Mouse (Mus musculus) ES-Bruce4 (cell line): ENCODE results near the gene Rfx5. TPM values are rescaled to one million over a fixed set of nuclear protein-coding genes. Genes with fewer than 3 reads are reported as not detected.

ENCODE experiments used
- H3K27ac ChIP-seq: 2 replicates; pipeline ENCODE4 v1.5.1; 2012; ENCODE audit warnings: low read length, inconsistent platforms; ENCODE audit not compliant: insufficient read depth
- H3K27me3 ChIP-seq: 2 replicates; pipeline ENCODE4 v1.6.1; 2012; ENCODE audit warnings: mild to moderate bottlenecking, low read length, inconsistent platforms; ENCODE audit not compliant: control insufficient read depth, poor library complexity, insufficient read depth, severe bottlenecking
- H3K36me3 ChIP-seq: 2 replicates; pipeline ENCODE4 v1.6.1; 2012; ENCODE audit warnings: inconsistent platforms, mild to moderate bottlenecking, low read length, moderate library complexity; ENCODE audit not compliant: control insufficient read depth, poor library complexity, insufficient read depth, severe bottlenecking
- H3K4me1 ChIP-seq: one replicate; pipeline ENCODE4 v1.8.1; 2011; ENCODE audit warnings: low read length; ENCODE audit not compliant: control insufficient read depth, insufficient read depth
- H3K4me3 ChIP-seq: 2 replicates; pipeline ENCODE4 v1.5.1; 2011; ENCODE audit warnings: low read depth, mild to moderate bottlenecking, low read length
- H3K9ac ChIP-seq: 2 replicates; pipeline ENCODE4 v1.6.1; 2012; ENCODE audit warnings: low read depth, mild to moderate bottlenecking, inconsistent platforms; ENCODE audit not compliant: poor library complexity, severe bottlenecking
- H3K9me3 ChIP-seq: replicated peaks from 2 replicates; pipeline ENCODE4 v1.6.1; 2012; ENCODE audit warnings: mild to moderate bottlenecking, low read length, inconsistent platforms; ENCODE audit not compliant: control insufficient read depth, poor library complexity, insufficient read depth, severe bottlenecking
- CTCF ChIP-seq: IDR thresholded peaks from one replicate; pipeline ENCODE4 v1.8.1; 2011; ENCODE audit warnings: low read depth, low read length
- EP300 ChIP-seq: IDR thresholded peaks from 2 replicates; pipeline ENCODE4 v1.6.1; 2011; ENCODE audit warnings: low read depth, low read length; ENCODE audit not compliant: insufficient read depth
- POLR2A ChIP-seq: IDR thresholded peaks from one replicate; pipeline ENCODE4 v1.8.1; 2011; ENCODE audit warnings: low read length; ENCODE audit not compliant: insufficient read depth
- polyA plus RNA-seq: library from polyadenylated mRNA; stranded (reverse); fragments of >200 nt; gene quantifications from 2 replicates; pipeline ENCODE4 v1.2.4, GENCODE M21; 2011; ENCODE audit warnings: low read depth; ENCODE audit not compliant: missing spikeins, insufficient read depth, insufficient read length

The Rfx5 gene
- polyA plus RNA-seq, 1 experiment: 24.8 TPM

DNA sequence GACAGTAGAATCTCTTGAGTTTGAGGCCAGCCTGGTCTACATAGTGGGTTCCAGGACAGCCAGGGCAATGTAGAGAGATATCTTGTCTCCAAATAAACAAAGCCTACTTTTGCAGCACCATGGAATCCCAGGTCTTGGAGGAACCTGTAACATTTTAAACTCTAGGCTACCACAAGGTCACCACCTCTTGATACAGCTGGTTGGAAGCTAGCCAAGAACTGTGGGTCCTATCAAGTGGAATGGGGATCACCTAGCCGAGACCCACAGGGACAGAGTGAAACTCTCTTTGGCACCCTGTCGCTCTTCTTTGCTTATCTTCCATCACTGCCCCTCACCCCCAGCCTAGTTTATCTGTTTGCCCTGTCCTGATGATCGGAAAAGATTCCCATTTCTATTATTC, 18.7 kb downstream of the Rfx5 start:
- H3K27ac ChIP-seq: no peak overlapping the region
- no peaks in the 10 kb centered on the region for H3K9me3 ChIP-seq
- H3K9ac ChIP-seq: no peak overlapping the region
- no peak overlapping the region for H3K4me3 ChIP-seq
- TF ChIP-seq CTCF: no peak
- TF ChIP-seq POLR2A: no peak
- TF ChIP-seq EP300: no peak
- H3K36me3 ChIP-seq: no peaks in the 10 kb centered on the region
- no peaks in the 10 kb centered on the region for H3K4me1 ChIP-seq
- H3K27me3 ChIP-seq: no peaks in the 10 kb centered on the region

DNA sequence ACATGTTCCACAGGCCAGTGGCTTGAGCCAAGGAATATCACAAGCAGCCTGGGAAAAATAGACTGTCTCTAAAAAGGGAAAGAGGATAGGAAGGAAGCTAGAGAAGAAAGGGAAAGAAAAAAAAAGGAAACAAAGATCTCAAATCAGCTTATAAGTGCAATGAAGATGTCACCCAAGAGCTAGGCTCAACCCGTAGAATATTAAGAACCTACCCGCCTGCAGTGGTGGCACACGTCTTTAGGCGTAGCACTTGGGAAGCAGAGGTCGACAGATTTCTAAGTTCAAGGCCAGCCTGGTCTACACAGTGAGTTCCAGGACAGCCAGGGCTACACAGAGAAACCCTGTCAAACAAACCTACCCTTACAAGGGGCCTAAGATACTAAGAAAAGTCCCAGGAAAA, 19.7 kb downstream of the Rfx5 start:
- peak overlapping the region; percentile 97; the same call in 1 of the 2 replicates for H3K9ac ChIP-seq
- no peaks in the 10 kb centered on the region for H3K27me3 ChIP-seq
- no peaks in the 10 kb centered on the region for H3K9me3 ChIP-seq
- no peak overlapping the region for H3K27ac ChIP-seq
- TF ChIP-seq CTCF (no peak), POLR2A (no peak), EP300 (no peak)
- no peak overlapping the region for H3K4me3 ChIP-seq
- H3K4me1 ChIP-seq: no peaks in the 10 kb centered on the region
- no peaks in the 10 kb centered on the region for H3K36me3 ChIP-seq

DNA sequence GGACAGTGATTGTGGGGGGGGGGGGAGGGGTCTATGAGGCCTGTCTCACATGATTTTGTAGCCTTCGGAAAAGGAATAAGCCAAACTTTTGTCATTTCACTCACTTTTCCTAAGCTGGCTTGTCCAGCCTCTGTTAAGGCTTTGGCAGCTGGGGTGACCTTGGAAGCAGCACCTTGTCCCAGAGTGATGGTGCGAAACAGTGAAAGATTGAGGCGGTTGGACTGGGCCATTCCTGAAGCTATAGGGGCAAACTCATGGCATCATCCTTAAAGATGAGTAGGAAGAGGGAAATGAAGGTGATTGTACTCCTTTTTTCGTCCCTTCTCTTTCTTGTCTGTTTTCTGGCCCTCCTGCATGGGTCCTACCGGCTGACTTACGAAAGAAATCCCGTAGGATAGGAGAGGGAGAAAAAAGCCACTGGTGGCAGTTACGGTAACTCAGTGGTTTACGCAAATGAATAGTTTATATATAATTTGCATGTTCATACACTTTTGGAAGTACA, 20.2 kb downstream of the Rfx5 start:
- no peaks in the 10 kb centered on the region for H3K9me3 ChIP-seq
- no peaks in the 10 kb centered on the region for H3K4me1 ChIP-seq
- H3K9ac ChIP-seq: peak overlapping the region; percentile 97; the same call in 1 of the 2 replicates
- H3K27ac ChIP-seq: peak overlapping the region; percentile 1; the same call in 1 of the 2 replicates
- H3K27me3 ChIP-seq: no peaks in the 10 kb centered on the region
- TF ChIP-seq EP300 (no peak), CTCF (no peak), POLR2A (no peak)
- no peaks in the 10 kb centered on the region for H3K36me3 ChIP-seq
- H3K4me3 ChIP-seq: peak overlapping the region; percentile 57

DNA sequence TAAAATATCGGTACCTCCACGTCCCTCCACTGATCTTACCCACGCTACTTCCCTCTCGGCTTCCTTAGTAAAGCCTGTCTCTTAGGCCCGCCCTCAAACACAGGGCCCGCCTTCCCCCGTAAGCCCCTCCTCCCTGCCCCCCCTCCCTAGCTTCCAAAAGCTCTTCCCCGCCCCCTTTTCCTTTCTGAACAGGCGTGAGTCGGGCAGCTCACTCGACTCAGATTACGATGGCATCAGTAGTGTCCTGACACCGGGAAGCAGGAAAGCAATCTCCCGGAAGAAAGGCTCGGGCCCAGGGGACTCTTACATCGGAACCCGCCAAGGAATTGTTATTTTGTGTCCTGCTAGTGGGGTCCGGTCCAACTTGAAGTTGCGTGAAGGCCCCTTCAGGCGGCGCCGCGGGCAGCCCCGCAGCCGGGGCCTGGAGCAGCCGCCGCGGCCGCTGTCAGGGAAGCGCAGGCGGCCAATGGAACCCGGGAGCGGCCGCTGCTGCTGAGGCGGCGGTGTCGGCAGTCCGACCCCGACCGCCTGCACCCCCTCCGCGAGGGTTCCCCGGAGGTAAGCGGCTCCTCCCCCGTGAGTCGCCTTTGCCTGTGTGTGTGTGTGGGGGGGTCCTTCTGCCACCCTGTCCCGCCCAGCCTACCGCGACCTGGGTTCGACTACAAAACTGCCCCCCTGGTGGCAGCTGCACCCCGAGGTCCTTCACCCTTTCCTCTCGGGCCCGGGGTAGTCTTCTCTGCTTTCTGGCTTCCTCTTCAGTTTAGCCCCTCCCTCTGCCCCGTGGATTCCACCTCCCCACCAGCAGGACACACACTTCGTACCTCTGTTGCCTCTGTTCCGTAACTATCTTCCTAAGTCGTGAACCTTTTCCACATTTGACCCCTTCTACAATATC, 20.9 kb downstream of the Rfx5 start, which contains the start of gene Pi4kb:
Gene Pi4kb (plus strand): TSS at position 204 of the 895 bp plus-strand sequence.
- no peaks in the 10 kb centered on the region for H3K27me3 ChIP-seq
- no peak for TF ChIP-seq CTCF
- TF ChIP-seq POLR2A: peak; percentile 43
- TF ChIP-seq EP300: no peak
- no peaks in the 10 kb centered on the region for H3K4me1 ChIP-seq

DNA sequence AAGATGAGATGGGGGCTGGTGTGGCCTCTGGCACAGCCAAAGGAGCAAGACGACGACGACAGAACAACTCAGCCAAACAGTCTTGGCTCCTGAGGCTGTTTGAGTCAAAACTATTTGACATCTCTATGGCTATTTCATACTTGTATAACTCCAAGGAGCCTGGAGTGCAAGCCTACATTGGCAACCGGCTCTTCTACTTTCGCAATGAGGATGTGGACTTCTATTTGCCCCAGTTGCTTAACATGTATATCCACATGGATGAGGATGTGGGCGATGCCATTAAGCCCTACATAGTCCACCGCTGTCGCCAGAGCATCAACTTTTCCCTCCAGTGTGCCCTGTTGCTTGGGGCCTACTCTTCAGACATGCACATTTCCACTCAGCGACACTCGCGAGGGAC, 30.4 kb downstream of the Rfx5 start:
- H3K4me1 ChIP-seq: no peaks in the 10 kb centered on the region
- no peaks in the 10 kb centered on the region for H3K9me3 ChIP-seq
- no peak overlapping the region for H3K9ac ChIP-seq
- no peak overlapping the region for H3K4me3 ChIP-seq
- no peaks in the 10 kb centered on the region for H3K27me3 ChIP-seq
- H3K27ac ChIP-seq: no peak overlapping the region
- TF ChIP-seq POLR2A (no peak), EP300 (no peak), CTCF (no peak)
- no peaks in the 10 kb centered on the region for H3K36me3 ChIP-seq

More for the DNA sequence above, 20.9 kb downstream of the Rfx5 start, which contains the start of gene Pi4kb:
- Histone ChIP-seq H3K36me3 (no peaks in the 10 kb centered on the region), H3K4me3 (peak within 1 kb of the TSS; percentile 98), H3K27ac (peak within 1 kb of the TSS; percentile 27; the same call in 1 of the 2 replicates), H3K9me3 (no peaks in the 10 kb centered on the region), H3K9ac (peak within 1 kb of the TSS; percentile 97)

DNA sequence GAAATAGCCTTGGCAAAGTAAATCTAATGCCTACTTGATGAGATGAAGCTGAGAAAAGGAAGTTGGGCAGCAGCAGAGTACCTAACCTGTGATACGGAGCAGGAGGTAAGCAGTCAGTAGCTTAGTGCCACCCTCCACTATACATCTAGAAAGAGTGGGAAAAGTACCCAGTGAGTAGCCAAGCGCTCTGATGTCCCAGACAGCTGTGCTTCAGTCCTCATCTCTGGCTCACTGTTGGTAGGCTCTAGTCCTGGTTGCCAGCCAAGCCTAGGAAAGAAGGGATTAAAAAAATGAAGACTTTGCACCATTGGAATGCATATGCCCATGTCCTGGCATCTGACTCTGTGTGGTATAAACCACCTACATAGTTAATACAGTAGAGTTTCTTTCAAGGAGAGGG, 31.6 kb downstream of the Rfx5 start:
- Histone ChIP-seq H3K4me3 (no peak overlapping the region), H3K9ac (no peak overlapping the region), H3K4me1 (no peaks in the 10 kb centered on the region), H3K9me3 (no peaks in the 10 kb centered on the region), H3K27me3 (no peaks in the 10 kb centered on the region), H3K36me3 (no peaks in the 10 kb centered on the region), H3K27ac (no peak overlapping the region)
- no peak for TF ChIP-seq CTCF
- TF ChIP-seq EP300: no peak
